Mouse (Mus musculus): Measurements from ENCODE around the gene Gjd3.

- TF ChIP-seq POLR2A (IDR thresholded peaks at IDR 0.05; ENCODE audit: low read depth, low read length) (no peak), CTCF (IDR thresholded peaks at IDR 0.05; ENCODE audit: borderline replicate concordance, insufficient read depth, low read length) (no peak)
Measured at GRCm38 (mm10) chr11:98974213-98974612, 8.6 kb downstream of the Gjd3 start.

Data from embryonic fibroblast, embryonic 13.5 days (primary cell).